Mouse (Mus musculus): ENCODE measurements at regions not wholly inside any gene's neighbourhood (a gene's known extent, or its start where the extent isn't known, plus 50 kb on each side); places are given as distances from the start of the nearest gene placed in this dataset.

GRCm38 (mm10) chr6:4441618-4442167 is 62.9 kb upstream of the Col1a2 start:
- no peak for TF ChIP-seq EP300 (optimal IDR thresholded peaks at IDR 0.05)
- no peak for TF ChIP-seq CTCF (IDR thresholded peaks at IDR 0.05; ENCODE audit: low read depth)
